ENCODE assay signal across 14 mouse cellular contexts in the genomic region with DNA sequence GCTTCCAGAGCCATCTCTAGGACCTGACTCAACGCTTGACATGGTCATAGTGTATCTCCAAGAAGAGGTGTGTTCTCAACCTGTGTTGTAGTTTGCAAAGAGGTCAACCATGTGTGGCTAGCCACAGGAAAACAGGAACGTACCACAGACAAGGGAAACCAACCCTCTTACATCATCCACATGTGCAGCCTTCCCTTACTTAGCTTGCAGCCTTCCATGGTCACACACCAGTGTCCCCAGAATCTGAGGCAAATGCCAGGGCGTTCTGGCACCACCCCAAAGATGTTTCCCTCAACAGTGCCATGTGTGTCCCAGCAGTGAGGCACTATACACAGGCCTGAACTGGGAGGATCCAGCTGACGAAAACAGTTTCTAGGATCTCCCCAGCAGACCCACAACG. TPM values are rescaled to one million over a fixed set of nuclear protein-coding genes. Genes with fewer than 3 reads are reported as not detected.
DNase-seq lines count a peak whose midpoint lies in the region; ATAC-seq and TF ChIP-seq lines count a peak whose summit lies in the region.
"Had no signal": no experiment of that assay in that cellular context is flagged by ENCODE, and none has a peak within 500 bp of the region (broad histone marks: within the 10 kb centered on the region; RNA-seq: fewer than 3 reads in every experiment).

No protein-coding gene starts in this region.

- no peaks in the 10 kb centered on the region for H3K27me3 ChIP-seq in heart, embryonic 11.5 days (ENCODE audit: control insufficient read depth, insufficient read depth, low read length)
- no peaks in the 10 kb centered on the region for H3K27me3 ChIP-seq in MEL (ENCODE audit: control insufficient read depth in 1 of 2, insufficient read depth in 2 of 2, low read length in 2 of 2)
- no peaks in the 10 kb centered on the region for H3K27me3 ChIP-seq in liver, embryonic 14.5 days (ENCODE audit: control insufficient read depth, insufficient read depth, low read length)
- H3K27me3 ChIP-seq in intestine, embryonic 15.5 days (replicated peaks) = no peaks in the 10 kb centered on the region
- no peaks in the 10 kb centered on the region for H3K27me3 ChIP-seq in hindbrain, postnatal 0 days (ENCODE audit: insufficient read depth, low read length)
- H3K27me3 ChIP-seq: forebrain, embryonic 13.5 days had no signal

- DNase-seq in heart, adult 11 months = no peak
- DNase-seq in MEL (ENCODE audit: low read depth, low spot score) = no peak
- no peak for DNase-seq in liver, embryonic 14.5 days (ENCODE audit: low read depth in 3 of 3, low spot score in 3 of 3)
- DNase-seq in hindbrain, postnatal 0 days (ENCODE audit: low spot score) = no peak
- DNase-seq: adrenal gland, postnatal 10 days; gastrocnemius, postnatal 10 days; kidney, postnatal 14 days; lung, embryonic 14.5 days; midbrain, embryonic 14.5 days; spleen, adult 18-20 months had no signal

- H3K9ac ChIP-seq in heart, embryonic 11.5 days (ENCODE audit: low read depth, low read length) = no peak overlapping the region
- H3K9ac ChIP-seq in MEL (ENCODE audit: control insufficient read depth, low read depth, low read length, poor library complexity, severe bottlenecking) = peak overlapping the region; percentile 4; the same call in 1 of the 2 replicates
- H3K9ac ChIP-seq in liver, embryonic 14.5 days (replicated peaks) = peak overlapping the region; percentile 85
- H3K9ac ChIP-seq in intestine, embryonic 15.5 days = no peak overlapping the region
- H3K9ac ChIP-seq in hindbrain, postnatal 0 days (replicated peaks; ENCODE audit: low read length) = no peak overlapping the region
- H3K9ac ChIP-seq: forebrain, embryonic 13.5 days; lung, embryonic 14.5 days had no signal

- H3K4me3 ChIP-seq in heart, embryonic 11.5 days (ENCODE audit: low read depth, low read length) = no peak overlapping the region
- H3K4me3 ChIP-seq in MEL (ENCODE audit: control insufficient read depth in 1 of 2, insufficient read depth in 1 of 2, low read depth in 2 of 2, low read length in 2 of 2) = no peak overlapping the region
- H3K4me3 ChIP-seq in bone marrow, adult 2 months (replicated peaks; ENCODE audit: control insufficient read depth, low read depth, low read length) = no peak overlapping the region
- H3K4me3 ChIP-seq in liver, embryonic 14.5 days (ENCODE audit: insufficient read depth in 1 of 2, low read depth in 2 of 2, low read length in 2 of 2) = no peak overlapping the region
- H3K4me3 ChIP-seq in intestine, embryonic 15.5 days (replicated peaks) = no peak overlapping the region
- H3K4me3 ChIP-seq in hindbrain, postnatal 0 days (ENCODE audit: low read length) = no peak overlapping the region
- H3K4me3 ChIP-seq: forebrain, embryonic 13.5 days had no signal

- no peaks in the 10 kb centered on the region for H3K36me3 ChIP-seq in heart, embryonic 11.5 days (ENCODE audit: control insufficient read depth, insufficient read depth, low read length)
- H3K36me3 ChIP-seq in MEL (ENCODE audit: control insufficient read depth in 1 of 2, insufficient read depth in 2 of 2, low read length in 2 of 2) = peaks cover 0 to 22% of the 10 kb centered on the region in 2 experiments; a peak in 3 of 4 replicates
- peaks cover 50% of the 10 kb centered on the region for H3K36me3 ChIP-seq in liver, embryonic 14.5 days (replicated peaks; ENCODE audit: control insufficient read depth, insufficient read depth, low read depth)
- no peaks in the 10 kb centered on the region for H3K36me3 ChIP-seq in intestine, embryonic 15.5 days
- H3K36me3 ChIP-seq in hindbrain, postnatal 0 days (ENCODE audit: insufficient read depth, low read length) = no peaks in the 10 kb centered on the region

- no peak for ATAC-seq in heart, embryonic 11.5 days (replicated peaks; ENCODE audit: insufficient number of reproducible peaks, low FRiP score, low TSS enrichment)
- no peak for ATAC-seq in liver, embryonic 14.5 days (ENCODE audit: insufficient read depth)
- ATAC-seq in intestine, embryonic 15.5 days = no peak
- ATAC-seq in hindbrain, postnatal 0 days = no peak
- ATAC-seq: forebrain, embryonic 13.5 days had no signal

- peak overlapping the region; percentile 86 for H3K27ac ChIP-seq in heart, embryonic 11.5 days (ENCODE audit: low read depth, low read length)
- H3K27ac ChIP-seq in MEL (ENCODE audit: control insufficient read depth, low read depth, low read length) = peak overlapping the region; percentile 82
- peak overlapping the region; percentile 20 for H3K27ac ChIP-seq in bone marrow, adult 2 months (ENCODE audit: control insufficient read depth, insufficient read depth, low read depth, low read length, poor library complexity)
- H3K27ac ChIP-seq in liver, embryonic 14.5 days = peak overlapping the region; percentile 100
- no peak overlapping the region for H3K27ac ChIP-seq in intestine, embryonic 15.5 days
- H3K27ac ChIP-seq in hindbrain, postnatal 0 days = no peak overlapping the region
- H3K27ac ChIP-seq: forebrain, embryonic 13.5 days had no signal

- H3K4me2 ChIP-seq in heart, embryonic 11.5 days = no peak overlapping the region
- peak overlapping the region; percentile 97 for H3K4me2 ChIP-seq in liver, embryonic 14.5 days (ENCODE audit: low read depth)
- no peak overlapping the region for H3K4me2 ChIP-seq in intestine, embryonic 15.5 days (replicated peaks)
- no peak overlapping the region for H3K4me2 ChIP-seq in hindbrain, postnatal 0 days (ENCODE audit: low read depth, low read length)
- H3K4me2 ChIP-seq: forebrain, embryonic 13.5 days; lung, embryonic 14.5 days had no signal

- no peak for TF ChIP-seq EP300 in MEL (IDR thresholded peaks at IDR 0.05; ENCODE audit: low read depth in 1 of 2, low read length in 2 of 2)
- no peak for TF ChIP-seq EP300 in liver, embryonic 14.5 days (IDR thresholded peaks at IDR 0.05; ENCODE audit: low read depth)

- peaks cover 40% of the 10 kb centered on the region for H3K79me2 ChIP-seq in MEL (ENCODE audit: control insufficient read depth, insufficient read depth, low read length, poor library complexity)

- peaks cover 18% of the 10 kb centered on the region for H3K4me1 ChIP-seq in heart, embryonic 11.5 days (ENCODE audit: control insufficient read depth, insufficient read depth, low read length)
- H3K4me1 ChIP-seq in MEL (ENCODE audit: control insufficient read depth in 1 of 2, insufficient read depth in 2 of 2, low read length in 2 of 2) = peaks cover 14 to 26% of the 10 kb centered on the region in 2 experiments
- H3K4me1 ChIP-seq in bone marrow, adult 2 months (ENCODE audit: control insufficient read depth, insufficient read depth, low read length) = peaks cover 14% of the 10 kb centered on the region
- peaks cover 89 to 94% of the 10 kb centered on the region in 2 experiments for H3K4me1 ChIP-seq in liver, embryonic 14.5 days (replicated peaks; ENCODE audit: control insufficient read depth in 2 of 2, insufficient read depth in 2 of 2, low read length in 1 of 2)
- no peaks in the 10 kb centered on the region; the same call in 1 of the 2 replicates for H3K4me1 ChIP-seq in intestine, embryonic 15.5 days (replicated peaks)
- 0 out of 2 replicates have a peak, but pooled peaks cover 7% of the 10 kb centered on the region for H3K4me1 ChIP-seq in hindbrain, postnatal 0 days (ENCODE audit: insufficient read depth, low read length)

- WGBS in heart, embryonic 11.5 days (ENCODE audit: insufficient replicate concordance) = 79% methylated on average over 5 of the region's 5 CpGs
- WGBS in bone marrow, adult 2 months = 32% methylated on average over 5 of the region's 5 CpGs
- WGBS in liver, embryonic 14.5 days (ENCODE audit: insufficient replicate concordance) = 39% methylated on average over 5 of the region's 5 CpGs
- 92% methylated on average over 5 of the region's 5 CpGs for WGBS in intestine, embryonic 15.5 days
- 87% methylated on average over 5 of the region's 5 CpGs for WGBS in hindbrain, postnatal 0 days

- TF ChIP-seq POLR2A in MEL (IDR thresholded peaks at IDR 0.05; ENCODE audit: control insufficient read depth in 1 of 2, insufficient read depth in 1 of 2, low read depth in 1 of 2, low read length in 2 of 2, poor library complexity in 1 of 2) = no peak
- no peak for TF ChIP-seq POLR2A in bone marrow, adult 2 months (IDR thresholded peaks at IDR 0.05; ENCODE audit: borderline replicate concordance, control insufficient read depth, low read depth, low read length)

- H3K9me3 ChIP-seq in heart, embryonic 11.5 days (replicated peaks; ENCODE audit: control insufficient read depth, low read length) = no peaks in the 10 kb centered on the region
- H3K9me3 ChIP-seq in MEL (replicated peaks; ENCODE audit: insufficient read depth, low read length) = no peaks in the 10 kb centered on the region
- H3K9me3 ChIP-seq in liver, embryonic 14.5 days (ENCODE audit: control insufficient read depth, low read length) = no peaks in the 10 kb centered on the region
- no peaks in the 10 kb centered on the region for H3K9me3 ChIP-seq in intestine, embryonic 15.5 days
- no peaks in the 10 kb centered on the region for H3K9me3 ChIP-seq in hindbrain, postnatal 0 days (ENCODE audit: low read length)
- H3K9me3 ChIP-seq: forebrain, embryonic 13.5 days had no signal

- no peak for TF ChIP-seq CTCF in MEL (IDR thresholded peaks at IDR 0.05 in 2 of 3, conservative IDR thresholded peaks at IDR 0.05 in 1 of 3; ENCODE audit: control insufficient read depth in 1 of 3, insufficient read depth in 1 of 3, low read depth in 2 of 3, low read length in 3 of 3, poor library complexity in 1 of 3, severe bottlenecking in 1 of 3)
- no peak for TF ChIP-seq CTCF in bone marrow, adult 2 months (IDR thresholded peaks at IDR 0.05; ENCODE audit: control insufficient read depth, insufficient read depth, low read length)
- no peak for TF ChIP-seq CTCF in liver, embryonic 14.5 days (IDR thresholded peaks at IDR 0.05; ENCODE audit: low read depth)
- TF ChIP-seq CTCF in hindbrain, postnatal 0 days (IDR thresholded peaks at IDR 0.05; ENCODE audit: low read depth) = no peak

- no peak for TF ChIP-seq RAD21 in MEL (IDR thresholded peaks at IDR 0.05; ENCODE audit: low read depth, low read length)

TF ChIP-seq in MEL, 35 proteins besides CTCF, POLR2A, EP300 and RAD21 (continues in another document):
- no peak for TF ChIP-seq KAT2A (conservative IDR thresholded peaks at IDR 0.05; ENCODE audit: low read depth, low read length)
- TF ChIP-seq BHLHE40 (IDR thresholded peaks at IDR 0.05; ENCODE audit: borderline replicate concordance, low read depth, low read length) = no peak

RNA-seq across cellular contexts. Expression of gene Lpcat1, which starts 9.3 kb away (rescaled TPM):
- 26.0 and 26.6 TPM in 2 replicates for polyA plus RNA-seq in heart, embryonic 11.5 days (2014; fragmentation: Nextera tagmentation; extraction: Ambion mirVana)
- 30.5 and 38.8 TPM in 2 replicates for total RNA-seq in MEL (2012; rRNA removed)
- polyA plus RNA-seq in MEL (2012; ENCODE audit: insufficient read depth in 1 of 2, insufficient read length in 2 of 2, low read depth in 1 of 2, low replicate concordance in 2 of 2, missing spikeins in 1 of 2) = 10 to 100 TPM in 1 of 2 experiments, not detected in 1; 31.5 TPM
- 92.1 and 108 TPM in 2 replicates for polyA plus RNA-seq in bone marrow, adult 2 months (2011; ENCODE audit: insufficient read depth, insufficient read length, low replicate concordance, missing spikeins)
- polyA plus RNA-seq in liver, embryonic 14.5 days (2012; rRNA removed) = 49.5 and 61.0 TPM in 2 replicates
- 63.7 and 72.5 TPM in 2 replicates for polyA plus RNA-seq in liver, embryonic 14.5 days (2014; fragmentation: Nextera tagmentation; extraction: Ambion mirVana)
- 19.8 and 22.5 TPM in 2 replicates for polyA plus RNA-seq in intestine, embryonic 15.5 days (2015; fragmentation: Nextera tagmentation; extraction: Ambion mirVana)
- total RNA-seq in hindbrain, postnatal 0 days (2014; rRNA removed) = 191 and 199 TPM in 2 replicates
- 75.7 and 78.5 TPM in 2 replicates for polyA plus RNA-seq in hindbrain, postnatal 0 days (2015; fragmentation: Nextera tagmentation; extraction: Ambion mirVana)

Comparison
In these comparisons a context has a peak if more than half of its experiments do, and no peak if none do; other contexts are left out.
1. H3K27ac ChIP-seq: peak in heart, embryonic 11.5 days (single experiment), MEL (single experiment), bone marrow, adult 2 months (single experiment) and liver, embryonic 14.5 days (single experiment); none in intestine, embryonic 15.5 days (single experiment) and hindbrain, postnatal 0 days (single experiment).
2. H3K9ac ChIP-seq: peak in MEL (single experiment) and liver, embryonic 14.5 days (single experiment); none in heart, embryonic 11.5 days (single experiment), intestine, embryonic 15.5 days (single experiment) and hindbrain, postnatal 0 days (single experiment).